Mouse (Mus musculus): ENCODE results near the gene Lhfpl5. TPM values are rescaled to one million over a fixed set of nuclear protein-coding genes. Genes with fewer than 3 reads are reported as not detected.

Gene Lhfpl5
- polyA plus RNA-seq, 1 experiment from 2014 or later: not detected

GRCm38 (mm10) chr17:28628248-28629124, 53.0 kb downstream of the Lhfpl5 start:
- no peak overlapping the region for H3K4me3 ChIP-seq (ENCODE audit: inconsistent target)
- no peaks in the 10 kb centered on the region for H3K36me3 ChIP-seq (ENCODE audit: inconsistent target)
- no peaks in the 10 kb centered on the region for H3K79me2 ChIP-seq (ENCODE audit: inconsistent target)
- no peak overlapping the region for H3K27ac ChIP-seq
- WGBS (ENCODE audit: missing documents): 84% methylated on average over 10 of the region's 10 CpGs

GRCm38 (mm10) chr17:28629125-28629524, 53.7 kb downstream of the Lhfpl5 start:
- Histone ChIP-seq H3K27ac (no peak overlapping the region), H3K4me3 (ENCODE audit: inconsistent target) (no peak overlapping the region), H3K79me2 (ENCODE audit: inconsistent target) (no peaks in the 10 kb centered on the region), H3K36me3 (ENCODE audit: inconsistent target) (no peaks in the 10 kb centered on the region)
- 77% methylated on average over 3 of the region's 3 CpGs for WGBS (ENCODE audit: missing documents)

Other genes with a start within 250 kb of the Lhfpl5 start
- gene Rpl10a, start 247.2 kb upstream of the Lhfpl5 start, polyA plus RNA-seq (2018): 257 to 572 TPM (median 569 TPM) in 3 replicates
- not detected in 3 replicates for gene Tead3, start 224.8 kb upstream of the Lhfpl5 start, polyA plus RNA-seq (2018)
- not detected in 3 replicates for gene Tulp1, start 210.4 kb upstream of the Lhfpl5 start, polyA plus RNA-seq (2018)
- gene Fkbp5, start 58.1 kb upstream of the Lhfpl5 start, polyA plus RNA-seq (2018): 3.6 to 19.6 TPM (median 5.8 TPM) in 3 replicates
- not detected in 3 replicates for gene Armc12, start 44.8 kb upstream of the Lhfpl5 start, polyA plus RNA-seq (2018)
- not detected in 3 replicates for gene Clpsl2, start 26.2 kb upstream of the Lhfpl5 start, polyA plus RNA-seq (2018)
- not detected in 3 replicates for gene Clps, start 14.9 kb upstream of the Lhfpl5 start, polyA plus RNA-seq (2018)
- 27.4 to 34.2 TPM (median 32.5 TPM) in 3 replicates for gene Srpk1, start 47.1 kb downstream of the Lhfpl5 start, polyA plus RNA-seq (2018)
- gene Slc26a8, start 114.6 kb downstream of the Lhfpl5 start, polyA plus RNA-seq (2018): not detected in 3 replicates
- 62.0 to 93.5 TPM (median 63.5 TPM) in 3 replicates for gene Mapk14, start 115.7 kb downstream of the Lhfpl5 start, polyA plus RNA-seq (2018)
- 0.93 to 1.7 TPM (median 0.96 TPM) in 3 replicates for gene AC170998.1, start 150.4 kb downstream of the Lhfpl5 start, polyA plus RNA-seq (2018)
- gene Mapk13, start 193.7 kb downstream of the Lhfpl5 start, polyA plus RNA-seq (2018): 0.19 TPM in 1 of 3 replicates, not detected in the others
- 11.9 to 24.5 TPM (median 12.0 TPM) in 3 replicates for gene Brpf3, start 225.4 kb downstream of the Lhfpl5 start, polyA plus RNA-seq (2018)

Data from macrophage (primary cell).